Mouse (Mus musculus) thymus, postnatal 14 days (tissue): ENCODE measurements around the gene Manbal.
"Not testable (repeated sequence)": the region's sequence is repeated elsewhere in the genome, so short reads cannot be mapped to it uniquely, and the experiment has no call there.

Source experiments
- DNase-seq: peaks from one replicate; pipeline ENCODE4 v3.0.0; 2021

Manbal gene

GRCm38 (mm10) chr2:157367991-157368390 lies 597 bp downstream of the Manbal start:
- DNase-seq: no peak

- no peak for DNase-seq
These were observed 4.3 kb downstream of the Manbal start for GRCm38 (mm10) chr2:157371696-157372095.

GRCm38 (mm10) chr2:157373681-157374080 lies 6.3 kb downstream of the Manbal start:
- no peak for DNase-seq

- no peak for DNase-seq
These were observed 7.7 kb downstream of the Manbal start for GRCm38 (mm10) chr2:157375051-157375450.

GRCm38 (mm10) chr2:157375794-157376757 lies 8.7 kb downstream of the Manbal start:
- DNase-seq: no peak

- no peak for DNase-seq
These were observed 9.6 kb downstream of the Manbal start for GRCm38 (mm10) chr2:157376995-157377394.

GRCm38 (mm10) chr2:157384836-157385235 lies 17.4 kb downstream of the Manbal start:
- DNase-seq: no peak

GRCm38 (mm10) chr2:157388901-157389590 lies 21.7 kb downstream of the Manbal start:
- DNase-seq: not testable (repeated sequence)

- no peak for DNase-seq
These were observed 22.2 kb downstream of the Manbal start for GRCm38 (mm10) chr2:157389591-157389921.

GRCm38 (mm10) chr2:157392331-157392730 lies 24.9 kb downstream of the Manbal start:
- DNase-seq: no peak

GRCm38 (mm10) chr2:157393549-157393948 lies 26.2 kb downstream of the Manbal start:
- no peak for DNase-seq

- DNase-seq: no peak
These were observed 27.5 kb downstream of the Manbal start for GRCm38 (mm10) chr2:157394868-157395267.

GRCm38 (mm10) chr2:157395371-157395770 lies 28.0 kb downstream of the Manbal start:
- peak; percentile 13 for DNase-seq

GRCm38 (mm10) chr2:157395960-157396359 lies 28.6 kb downstream of the Manbal start:
- DNase-seq: peak; percentile 45

- DNase-seq: no peak
These were observed 30.0 kb downstream of the Manbal start for GRCm38 (mm10) chr2:157397376-157397775.

GRCm38 (mm10) chr2:157398539-157398938 lies 31.1 kb downstream of the Manbal start:
- no peak for DNase-seq

GRCm38 (mm10) chr2:157399797-157400196 lies 32.4 kb downstream of the Manbal start:
- no peak for DNase-seq

GRCm38 (mm10) chr2:157400491-157400890 lies 33.1 kb downstream of the Manbal start:
- no peak for DNase-seq

- no peak for DNase-seq
These were observed 33.9 kb downstream of the Manbal start for GRCm38 (mm10) chr2:157401261-157401660.

GRCm38 (mm10) chr2:157407596-157407995 lies 40.2 kb downstream of the Manbal start:
- DNase-seq: no peak

- DNase-seq: no peak
These were observed 42.6 kb downstream of the Manbal start for GRCm38 (mm10) chr2:157409793-157410533.

- no peak for DNase-seq
These were observed 43.8 kb downstream of the Manbal start for GRCm38 (mm10) chr2:157411151-157411693.

GRCm38 (mm10) chr2:157412497-157412896 lies 45.1 kb downstream of the Manbal start:
- no peak for DNase-seq
